Mouse (Mus musculus): ENCODE measurements around the gene Slc23a3.

DNA sequence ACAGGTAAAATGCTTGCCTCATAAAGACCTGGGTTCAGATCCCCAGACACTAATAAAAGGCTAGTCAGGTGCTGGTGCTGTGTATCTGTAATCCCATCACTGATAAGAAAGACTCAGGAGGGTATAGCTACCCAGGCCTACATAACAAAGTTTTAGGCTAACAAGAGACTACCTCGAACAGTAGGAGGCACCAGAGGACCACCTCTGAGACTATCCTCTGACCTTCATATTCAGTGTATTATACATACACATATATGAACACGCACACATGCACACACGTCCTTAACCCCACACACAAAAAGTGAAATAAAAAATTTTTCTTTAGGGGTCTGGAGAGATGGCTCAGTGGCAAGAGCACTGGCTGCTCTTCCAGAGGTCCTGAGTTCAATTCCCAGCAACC, 11.5 kb downstream of the Slc23a3 start:
- TF ChIP-seq CTCF (IDR thresholded peaks at IDR 0.05; ENCODE audit: borderline replicate concordance, insufficient read depth, low read depth, low read length) (no peak), POLR2A (IDR thresholded peaks at IDR 0.05; ENCODE audit: borderline replicate concordance, insufficient read depth, low read length) (no peak)
